Mouse (Mus musculus) lung, embryonic 14.5 days (tissue): ENCODE results near the gene Gm12166. TPM values are rescaled to one million over a fixed set of nuclear protein-coding genes. Genes with fewer than 3 reads are reported as not detected.
A peak's percentile ranks its signal among the peaks of the same experiment; 100 is the strongest.

Experiments used
- ATAC-seq: fragments of 200-750 bp; cut with Nextera tagmentation; 2 replicates; pipeline ENCODE4 v1.8.0; 2017; ENCODE audit warnings: mild to moderate bottlenecking, moderate TSS enrichment, moderate library complexity; ENCODE audit not compliant: insufficient read depth
- DNase-seq: peaks from one replicate; pipeline ENCODE4 v3.0.0-alpha.2; 2015
- H3K27ac ChIP-seq: fragments of 300-500 bp; sonication (generic); 2 replicates; pipeline ENCODE4 v1.5.1; 2014; ENCODE audit warnings: low read depth, mild to moderate bottlenecking, moderate library complexity
- H3K27me3 ChIP-seq: fragments of 300-500 bp; sonication (generic); 2 replicates; pipeline ENCODE4 v1.6.1; 2014; ENCODE audit warnings: low read length, control low read depth; ENCODE audit not compliant: insufficient read depth
- H3K36me3 ChIP-seq: fragments of 300-500 bp; sonication (generic); 2 replicates; pipeline ENCODE4 v1.6.1; 2014; ENCODE audit warnings: control low read depth; ENCODE audit not compliant: insufficient read depth
- H3K4me1 ChIP-seq: fragments of 300-500 bp; sonication (generic); 2 replicates; pipeline ENCODE4 v1.6.1; 2014; ENCODE audit warnings: antibody characterized with exemption, control low read depth; ENCODE audit not compliant: insufficient read depth
- H3K4me2 ChIP-seq: fragments of 300-500 bp; sonication (generic); 2 replicates; pipeline ENCODE4 v1.6.1; 2014; ENCODE audit warnings: mild to moderate bottlenecking
- H3K4me3 ChIP-seq: fragments of 300-500 bp; sonication (generic); 2 replicates; pipeline ENCODE4 v1.5.1; 2014; ENCODE audit warnings: low read depth, low read length
- H3K9ac ChIP-seq: fragments of 300-500 bp; sonication (generic); 2 replicates; pipeline ENCODE4 v1.6.1; 2014
- H3K9me3 ChIP-seq: fragments of 300-500 bp; sonication (generic); 2 replicates; pipeline ENCODE4 v1.6.1; 2016; ENCODE audit warnings: low read depth, low read length, control low read depth
- CTCF ChIP-seq: IDR thresholded peaks from 2 replicates; pipeline ENCODE4 v1.5.1; 2016; ENCODE audit warnings: antibody characterized with exemption, low read depth
- WGBS: fragments of 180-500 bp; shearing (Covaris S2); extraction: QIAGEN DNeasy Blood & Tissue Kit; methylation state at CpG from one replicate; pipeline ENCODE4 v1.1.7; 2014; 5-methylcytosine and 5-hydroxymethylcytosine counted together
- polyA plus RNA-seq: library from polyadenylated mRNA; unstranded; fragments of >200 nt; fragmentation: Nextera tagmentation; extraction: Ambion mirVana; gene quantifications from 2 replicates; pipeline ENCODE4 v1.2.1, GENCODE M21; 2014

Gm12166 gene
- polyA plus RNA-seq, 1 experiment from 2014 or later = 6.1 TPM

DNA sequence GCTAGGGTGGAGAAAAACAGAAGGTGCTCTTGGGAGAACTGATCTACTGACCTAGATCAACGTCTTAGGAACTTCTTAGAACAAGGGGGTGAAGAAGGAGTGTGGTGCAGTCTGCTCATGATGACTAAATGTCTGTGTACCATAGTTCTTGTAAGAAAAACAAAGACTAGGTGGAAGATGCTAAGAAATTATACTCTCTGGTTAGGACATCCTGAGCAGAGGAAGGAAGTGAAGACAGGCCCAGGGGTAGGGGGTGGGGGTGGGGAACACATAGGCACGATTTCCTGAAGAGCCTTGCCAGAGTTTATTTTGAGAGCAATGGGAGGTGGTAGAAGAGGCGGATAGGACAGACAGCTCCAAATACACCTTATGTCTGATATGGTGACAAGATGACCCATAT is 31.3 kb upstream of the Gm12166 start:
- Histone ChIP-seq H3K27me3 (no peaks in the 10 kb centered on the region), H3K9ac (no peak overlapping the region), H3K36me3 (peaks cover 8% of the 10 kb centered on the region; the same call in 1 of the 2 replicates), H3K4me2 (no peak overlapping the region), H3K4me3 (no peak overlapping the region), H3K4me1 (peaks cover 19% of the 10 kb centered on the region), H3K9me3 (no peaks in the 10 kb centered on the region), H3K27ac (no peak overlapping the region)
- ATAC-seq (no peak), DNase-seq (no peak)
- 46% methylated on average over 3 of the region's 3 CpGs for WGBS
- TF ChIP-seq CTCF = no peak

DNA sequence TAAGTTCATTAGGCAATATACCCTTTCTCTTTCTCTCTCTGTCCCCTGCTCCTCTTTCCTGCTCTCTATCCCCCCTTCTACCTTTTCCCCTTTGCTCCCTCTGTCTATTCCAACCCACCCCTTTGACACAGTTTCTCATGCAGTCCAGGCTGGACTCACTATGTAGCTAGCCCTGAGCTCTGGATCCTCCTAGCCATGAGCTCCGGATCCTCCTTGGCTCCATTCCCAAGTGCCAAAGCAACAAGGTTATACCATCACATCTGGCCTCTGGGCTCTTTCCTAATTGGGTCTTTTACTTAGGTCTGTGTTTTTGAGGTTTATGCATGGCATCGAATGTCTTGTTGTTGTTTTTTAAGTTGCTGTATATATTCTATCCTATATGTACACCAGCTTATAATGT is 29.0 kb upstream of the Gm12166 start:
- no peak overlapping the region for H3K4me3 ChIP-seq
- no peak overlapping the region for H3K9ac ChIP-seq
- DNase-seq (no peak), ATAC-seq (no peak)
- no peaks in the 10 kb centered on the region for H3K27me3 ChIP-seq
- no peak for TF ChIP-seq CTCF
- no peaks in the 10 kb centered on the region for H3K9me3 ChIP-seq
- peaks cover 9% of the 10 kb centered on the region; the same call in 1 of the 2 replicates for H3K4me1 ChIP-seq
- no peak overlapping the region for H3K4me2 ChIP-seq
- H3K36me3 ChIP-seq = peaks cover 25% of the 10 kb centered on the region
- WGBS = 76% methylated on average over 2 of the region's 2 CpGs
- H3K27ac ChIP-seq = no peak overlapping the region

DNA sequence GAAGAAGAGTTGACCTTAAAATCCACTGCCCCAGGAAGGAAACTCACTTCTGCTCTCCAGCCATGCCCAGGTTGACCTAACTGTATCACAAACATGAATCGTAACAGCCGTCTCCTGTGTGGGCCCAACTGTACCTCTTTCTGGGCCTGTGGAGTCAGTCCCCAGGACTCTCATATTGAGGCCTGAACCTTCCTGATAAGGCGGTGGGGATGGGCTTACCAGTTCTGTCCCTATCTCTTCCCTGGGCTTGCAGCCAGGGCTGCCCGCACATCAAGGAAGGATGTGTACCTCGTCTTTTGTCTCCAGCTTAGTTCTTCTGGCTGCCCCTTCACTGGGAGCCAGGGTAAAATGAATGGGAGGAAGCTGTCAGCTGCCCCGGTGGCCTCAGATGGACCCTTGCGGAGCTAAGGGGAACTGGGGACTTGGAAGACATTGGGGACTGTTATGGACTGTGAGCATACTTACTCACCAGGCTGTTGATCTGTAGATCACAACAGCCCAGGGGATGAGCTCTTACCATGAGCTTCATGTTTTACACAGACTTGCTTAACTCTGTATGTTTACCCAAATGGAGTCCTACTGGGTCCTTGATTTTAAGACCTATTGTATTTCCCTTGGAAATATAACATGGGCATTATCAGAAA is 25.7 kb upstream of the Gm12166 start:
- no peak for DNase-seq
- Histone ChIP-seq H3K4me2 (no peak overlapping the region), H3K4me3 (no peak overlapping the region), H3K27ac (peak overlapping the region; percentile 13; the same call in 1 of the 2 replicates), H3K27me3 (no peaks in the 10 kb centered on the region), H3K9me3 (no peaks in the 10 kb centered on the region), H3K4me1 (peaks cover 12% of the 10 kb centered on the region), H3K9ac (no peak overlapping the region), H3K36me3 (peaks cover 42% of the 10 kb centered on the region)
- no peak for TF ChIP-seq CTCF
- WGBS = 69% methylated on average over 7 of the region's 7 CpGs
- ATAC-seq = peak; percentile 53

DNA sequence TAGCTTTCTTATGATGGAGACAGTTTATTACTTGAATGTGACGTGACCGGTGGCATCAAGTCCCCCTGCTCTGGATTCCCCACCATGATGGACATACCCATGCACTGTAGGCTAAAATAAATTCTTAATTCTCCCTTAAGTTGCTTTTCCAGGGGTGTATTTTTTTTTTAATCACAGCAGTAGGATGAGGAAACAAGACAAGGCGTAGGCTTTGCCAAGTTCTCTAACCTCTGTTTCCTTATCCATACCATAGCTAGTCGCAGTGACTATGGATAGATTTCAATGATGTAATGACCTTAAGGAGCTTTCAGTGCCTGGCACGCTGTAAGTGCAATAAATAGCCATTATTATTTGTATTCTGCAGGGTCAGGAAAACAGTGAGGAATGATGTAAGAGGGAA is 25.2 kb upstream of the Gm12166 start:
- Histone ChIP-seq H3K27me3 (no peaks in the 10 kb centered on the region), H3K36me3 (peaks cover 46% of the 10 kb centered on the region), H3K4me1 (peaks cover 12% of the 10 kb centered on the region), H3K4me3 (no peak overlapping the region), H3K9me3 (no peaks in the 10 kb centered on the region), H3K9ac (no peak overlapping the region), H3K27ac (peak overlapping the region; percentile 36; the same call in 1 of the 2 replicates), H3K4me2 (no peak overlapping the region)
- 0 out of 2 replicates have a peak, but pooled peaks have one; percentile 1 for ATAC-seq
- WGBS = 86% methylated on average over 5 of the region's 5 CpGs
- DNase-seq = no peak
- TF ChIP-seq CTCF = no peak

DNA sequence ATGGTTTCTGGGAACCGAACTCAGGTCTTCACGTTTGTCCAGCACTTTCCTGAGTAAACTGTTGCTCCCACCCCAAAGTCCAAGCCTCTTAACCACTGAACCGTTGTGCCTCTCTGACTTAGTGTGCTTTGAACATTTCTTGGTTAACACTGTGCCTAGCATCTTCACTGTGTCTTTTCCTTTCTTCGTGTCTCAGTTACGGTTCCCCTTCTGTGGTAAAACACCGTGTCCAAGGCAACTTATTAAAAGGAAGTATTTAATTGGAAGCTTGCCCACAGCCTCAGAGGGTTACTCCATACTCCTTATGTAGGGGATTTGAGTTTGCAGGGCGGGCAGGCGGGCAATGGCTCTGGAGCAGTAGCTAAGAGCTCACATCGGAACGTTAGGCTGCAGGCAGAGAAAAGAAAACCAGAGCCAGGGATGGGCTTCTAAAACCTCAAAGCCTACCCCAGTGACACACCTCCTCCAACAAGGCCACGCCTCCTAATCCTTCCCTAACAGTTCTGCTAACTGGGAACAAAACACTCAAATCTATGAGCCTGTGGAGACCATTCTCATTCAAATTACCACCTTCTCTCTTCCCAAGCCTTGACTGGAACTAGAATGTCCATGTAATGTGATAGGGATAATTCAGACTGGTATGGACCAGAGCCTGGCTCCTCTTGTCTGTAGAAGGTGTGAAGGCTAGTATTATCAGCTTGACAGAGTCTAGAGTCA is 24.5 kb upstream of the Gm12166 start:
- no peaks in the 10 kb centered on the region for H3K27me3 ChIP-seq
- no peak for TF ChIP-seq CTCF
- peaks cover 47% of the 10 kb centered on the region for H3K36me3 ChIP-seq
- H3K9ac ChIP-seq = no peak overlapping the region
- ATAC-seq (no peak), DNase-seq (no peak)
- 92% methylated on average over 11 of the region's 11 CpGs for WGBS
- no peaks in the 10 kb centered on the region for H3K9me3 ChIP-seq
- H3K4me3 ChIP-seq = no peak overlapping the region
- H3K4me2 ChIP-seq = no peak overlapping the region
- H3K4me1 ChIP-seq = peaks cover 12% of the 10 kb centered on the region
- H3K27ac ChIP-seq = peak overlapping the region; percentile 36; the same call in 1 of the 2 replicates

DNA sequence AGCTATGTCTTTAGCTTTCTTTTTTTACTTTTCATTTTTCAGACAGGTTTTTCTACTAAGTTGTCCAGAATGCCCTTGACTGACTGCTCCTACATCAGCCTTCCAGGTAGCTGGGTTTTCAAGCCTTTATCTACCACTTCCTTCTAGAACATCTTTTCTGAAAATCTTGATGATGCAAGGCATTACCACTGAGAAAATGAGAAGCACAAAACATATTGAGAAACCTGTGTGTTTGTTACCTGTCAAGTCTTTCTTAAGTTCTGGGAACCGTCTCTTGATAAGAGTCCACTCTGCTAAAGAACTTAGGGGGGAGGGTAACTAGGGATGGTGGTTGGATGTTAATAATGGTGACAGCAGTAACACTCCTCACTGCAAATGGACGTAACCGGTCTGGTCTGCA is 23.4 kb upstream of the Gm12166 start:
- H3K4me3 ChIP-seq = no peak overlapping the region
- no peak for ATAC-seq
- DNase-seq = no peak
- H3K36me3 ChIP-seq = peaks cover 56% of the 10 kb centered on the region
- WGBS = 77% methylated on average over 3 of the region's 3 CpGs
- no peak overlapping the region for H3K9ac ChIP-seq
- no peaks in the 10 kb centered on the region for H3K27me3 ChIP-seq
- H3K27ac ChIP-seq = no peak overlapping the region
- no peak for TF ChIP-seq CTCF
- H3K9me3 ChIP-seq = no peaks in the 10 kb centered on the region
- no peak overlapping the region for H3K4me2 ChIP-seq
- H3K4me1 ChIP-seq = peaks cover 12% of the 10 kb centered on the region

DNA sequence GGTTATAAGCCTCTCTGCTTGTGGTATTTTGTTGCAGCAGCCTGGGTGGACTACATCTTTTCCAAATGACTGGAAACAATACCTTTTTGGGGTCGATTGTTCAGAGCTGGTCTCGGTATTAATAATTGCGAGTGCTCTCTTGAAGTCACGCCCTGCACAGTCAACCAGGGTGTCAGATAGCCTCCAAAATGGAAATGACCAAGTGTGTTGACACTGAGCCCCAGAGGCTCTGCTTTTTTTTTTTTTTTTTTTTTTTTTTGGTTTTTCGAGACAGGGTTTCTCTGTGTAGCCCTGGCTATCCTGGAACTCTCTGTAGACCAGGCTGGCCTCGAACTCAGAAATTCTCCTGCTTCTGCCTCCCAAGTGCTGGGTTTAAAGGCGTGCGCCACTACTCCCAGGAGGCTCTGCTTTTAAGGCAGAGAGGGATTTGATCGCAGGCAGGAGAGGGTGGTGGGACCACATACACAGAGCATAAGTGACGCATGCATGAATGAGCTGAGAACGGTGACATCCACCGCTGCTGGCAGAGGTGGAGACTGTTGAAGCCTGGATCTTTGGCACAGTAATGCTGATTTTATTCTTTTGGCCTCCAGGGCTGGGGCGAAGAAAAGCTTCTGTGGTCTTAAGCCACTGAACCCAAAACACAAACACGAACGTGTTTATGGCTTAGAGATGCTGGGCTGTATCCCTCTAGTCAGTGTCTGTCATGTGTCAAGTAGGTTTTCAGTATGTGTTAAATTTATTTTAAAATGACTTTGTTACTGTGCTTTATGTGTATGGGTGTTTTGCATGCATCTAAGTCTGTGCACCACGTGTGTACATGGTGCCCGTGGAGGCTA is 21.9 kb upstream of the Gm12166 start:
- WGBS = 84% methylated on average over 17 of the region's 17 CpGs
- Histone ChIP-seq H3K9me3 (no peaks in the 10 kb centered on the region), H3K27ac (peak overlapping the region; percentile 69; the same call in 1 of the 2 replicates), H3K27me3 (no peaks in the 10 kb centered on the region), H3K36me3 (peaks cover 54% of the 10 kb centered on the region), H3K4me1 (peaks cover 21% of the 10 kb centered on the region), H3K9ac (no peak overlapping the region), H3K4me3 (no peak overlapping the region), H3K4me2 (no peak overlapping the region)
- DNase-seq (no peak), ATAC-seq (no peak)
- TF ChIP-seq CTCF = no peak
